Mouse (Mus musculus) retina, postnatal 7 days (tissue): Measurements from ENCODE around the gene Apoc2.

Source experiments
- DNase-seq: peaks from one replicate; pipeline ENCODE4 v3.0.0-alpha.2; 2012; ENCODE audit warnings: low read depth, low spot score

The Apoc2 gene

GRCm38 (mm10) chr7:19677872-19678271 is at the start of gene Apoc2:
TSS of gene Apoc2 (minus strand) at chr7:19677941.
- DNase-seq = no peak

GRCm38 (mm10) chr7:19726541-19726940 is 48.8 kb upstream of the Apoc2 start:
- no peak for DNase-seq

- DNase-seq = no peak
Measured at GRCm38 (mm10) chr7:19724167-19724566, 46.4 kb upstream of the Apoc2 start.

- no peak for DNase-seq
Measured at GRCm38 (mm10) chr7:19722754-19723195, 45.0 kb upstream of the Apoc2 start.

GRCm38 (mm10) chr7:19719200-19719599 is 41.5 kb upstream of the Apoc2 start:
- DNase-seq = no peak

- DNase-seq = no peak
Measured at GRCm38 (mm10) chr7:19718297-19718952, 40.7 kb upstream of the Apoc2 start.

- no peak for DNase-seq
Measured at GRCm38 (mm10) chr7:19717346-19717745, 39.6 kb upstream of the Apoc2 start.

- no peak for DNase-seq
Measured at GRCm38 (mm10) chr7:19716822-19717221, 39.1 kb upstream of the Apoc2 start.

- no peak for DNase-seq
Measured at GRCm38 (mm10) chr7:19716055-19716682, 38.4 kb upstream of the Apoc2 start.

- peak; percentile 100 for DNase-seq
Measured at GRCm38 (mm10) chr7:19715239-19716054, 37.7 kb upstream of the Apoc2 start, which contains the start of gene Tomm40. TSS of gene Tomm40 (minus strand) at chr7:19715438.

GRCm38 (mm10) chr7:19714836-19715235 is 37.1 kb upstream of the Apoc2 start:
- no peak for DNase-seq

- DNase-seq = no peak
Measured at GRCm38 (mm10) chr7:19713598-19713997, 35.9 kb upstream of the Apoc2 start.

- no peak for DNase-seq
Measured at GRCm38 (mm10) chr7:19713196-19713595, 35.5 kb upstream of the Apoc2 start.

- DNase-seq = no peak
Measured at GRCm38 (mm10) chr7:19712414-19712813, 34.7 kb upstream of the Apoc2 start.

GRCm38 (mm10) chr7:19710650-19711049 is 32.9 kb upstream of the Apoc2 start:
- DNase-seq = no peak

- DNase-seq = no peak
Measured at GRCm38 (mm10) chr7:19705271-19705670, 27.5 kb upstream of the Apoc2 start.

- no peak for DNase-seq
Measured at GRCm38 (mm10) chr7:19704475-19704874, 26.7 kb upstream of the Apoc2 start.

- DNase-seq = no peak
Measured at GRCm38 (mm10) chr7:19702859-19703555, 25.3 kb upstream of the Apoc2 start.

- DNase-seq = peak; percentile 56
Measured at GRCm38 (mm10) chr7:19701069-19701761, 23.5 kb upstream of the Apoc2 start.

- DNase-seq = no peak
Measured at GRCm38 (mm10) chr7:19700299-19701068, 22.7 kb upstream of the Apoc2 start.

GRCm38 (mm10) chr7:19699827-19700148 is 22.0 kb upstream of the Apoc2 start:
- DNase-seq = no peak
